Mouse (Mus musculus): Measurements from ENCODE around the gene Olfr967. TPM values are rescaled to one million over a fixed set of nuclear protein-coding genes. Genes with fewer than 3 reads are reported as not detected.

The Olfr967 gene
- polyA plus RNA-seq, 1 experiment, result not detected

GRCm38 (mm10) chr9:39790558-39790957 lies 44.5 kb downstream of the Olfr967 start, which contains the start of gene Olfr969:
Gene Olfr969 (plus strand): TSS chr9:39790945.
- no peak within 1 kb of the TSS for H3K4me3 ChIP-seq (replicated peaks; ENCODE audit: control insufficient read depth, low read depth, low read length)
- WGBS, result 68% methylated on average over 2 of the region's 2 CpGs
- no peak for TF ChIP-seq CTCF (IDR thresholded peaks at IDR 0.05; ENCODE audit: control insufficient read depth, insufficient read depth, low read length)
- no peak for TF ChIP-seq POLR2A (IDR thresholded peaks at IDR 0.05; ENCODE audit: borderline replicate concordance, control insufficient read depth, low read depth, low read length)

More at GRCm38 (mm10) chr9:39790558-39790957, 44.5 kb downstream of the Olfr967 start, which contains the start of gene Olfr969:
- Histone ChIP-seq H3K4me1 (ENCODE audit: control insufficient read depth, insufficient read depth, low read length) (no peaks in the 10 kb centered on the region), H3K27ac (ENCODE audit: control insufficient read depth, insufficient read depth, low read depth, low read length, poor library complexity) (no peak within 1 kb of the TSS)

Other genes with a start within 250 kb of the Olfr967 start
- not detected in 2 replicates for gene Olfr957, start 230.4 kb upstream of the Olfr967 start, polyA plus RNA-seq (2011; ENCODE audit: insufficient read depth, insufficient read length, low replicate concordance, missing spikeins)
- gene Olfr958, start 192.2 kb upstream of the Olfr967 start, polyA plus RNA-seq (2011; ENCODE audit: insufficient read depth, insufficient read length, low replicate concordance, missing spikeins), result not detected in 2 replicates
- not detected in 2 replicates for gene Olfr959, start 170.7 kb upstream of the Olfr967 start, polyA plus RNA-seq (2011; ENCODE audit: insufficient read depth, insufficient read length, low replicate concordance, missing spikeins)
- gene AW551984, start 141.8 kb upstream of the Olfr967 start, polyA plus RNA-seq (2011; ENCODE audit: insufficient read depth, insufficient read length, low replicate concordance, missing spikeins), result 0.35 TPM in 1 of 2 replicates, not detected in the other
- gene Olfr148, start 135.6 kb upstream of the Olfr967 start, polyA plus RNA-seq (2011; ENCODE audit: insufficient read depth, insufficient read length, low replicate concordance, missing spikeins), result not detected in 2 replicates
- not detected in 2 replicates for gene Olfr960, start 124.9 kb upstream of the Olfr967 start, polyA plus RNA-seq (2011; ENCODE audit: insufficient read depth, insufficient read length, low replicate concordance, missing spikeins)
- gene Olfr961, start 101.2 kb upstream of the Olfr967 start, polyA plus RNA-seq (2011; ENCODE audit: insufficient read depth, insufficient read length, low replicate concordance, missing spikeins), result not detected in 2 replicates
- not detected in 2 replicates for gene Olfr963, start 79.0 kb upstream of the Olfr967 start, polyA plus RNA-seq (2011; ENCODE audit: insufficient read depth, insufficient read length, low replicate concordance, missing spikeins)
- not detected in 2 replicates for gene Olfr149, start 39.1 kb upstream of the Olfr967 start, polyA plus RNA-seq (2011; ENCODE audit: insufficient read depth, insufficient read length, low replicate concordance, missing spikeins)
- not detected in 2 replicates for gene Olfr965, start 34.9 kb upstream of the Olfr967 start, polyA plus RNA-seq (2011; ENCODE audit: insufficient read depth, insufficient read length, low replicate concordance, missing spikeins)
- 1.1 and 5.3 TPM in 2 replicates for gene Olfr150, start 15.3 kb upstream of the Olfr967 start, polyA plus RNA-seq (2011; ENCODE audit: insufficient read depth, insufficient read length, low replicate concordance, missing spikeins)
- gene Olfr968, start 37.0 kb downstream of the Olfr967 start, polyA plus RNA-seq (2011; ENCODE audit: insufficient read depth, insufficient read length, low replicate concordance, missing spikeins), result not detected in 2 replicates
- gene Olfr969, start 44.7 kb downstream of the Olfr967 start, polyA plus RNA-seq (2011; ENCODE audit: insufficient read depth, insufficient read length, low replicate concordance, missing spikeins), result not detected in 2 replicates
- gene Olfr970, start 62.6 kb downstream of the Olfr967 start, polyA plus RNA-seq (2011; ENCODE audit: insufficient read depth, insufficient read length, low replicate concordance, missing spikeins), result not detected in 2 replicates
- 0.65 TPM in 1 of 2 replicates, not detected in the other for gene Olfr971, start 90.6 kb downstream of the Olfr967 start, polyA plus RNA-seq (2011; ENCODE audit: insufficient read depth, insufficient read length, low replicate concordance, missing spikeins)
- gene Olfr972, start 120.2 kb downstream of the Olfr967 start, polyA plus RNA-seq (2011; ENCODE audit: insufficient read depth, insufficient read length, low replicate concordance, missing spikeins), result not detected in 2 replicates
- not detected in 2 replicates for gene Olfr229, start 161.1 kb downstream of the Olfr967 start, polyA plus RNA-seq (2011; ENCODE audit: insufficient read depth, insufficient read length, low replicate concordance, missing spikeins)
- gene Olfr974, start 191.3 kb downstream of the Olfr967 start, polyA plus RNA-seq (2011; ENCODE audit: insufficient read depth, insufficient read length, low replicate concordance, missing spikeins), result not detected in 2 replicates
- gene Olfr975, start 205.8 kb downstream of the Olfr967 start, polyA plus RNA-seq (2011; ENCODE audit: insufficient read depth, insufficient read length, low replicate concordance, missing spikeins), result not detected in 2 replicates
- not detected in 2 replicates for gene Olfr976, start 214.9 kb downstream of the Olfr967 start, polyA plus RNA-seq (2011; ENCODE audit: insufficient read depth, insufficient read length, low replicate concordance, missing spikeins)
- gene Olfr978, start 245.9 kb downstream of the Olfr967 start, polyA plus RNA-seq (2011; ENCODE audit: insufficient read depth, insufficient read length, low replicate concordance, missing spikeins), result not detected in 2 replicates

Measured in bone marrow, adult 2 months (tissue).